Mouse (Mus musculus) lung, postnatal 0 days (tissue): ENCODE measurements around the gene Snta1. TPM values are rescaled to one million over a fixed set of nuclear protein-coding genes. Genes with fewer than 3 reads are reported as not detected.
A peak's percentile ranks its signal among the peaks of the same experiment; 100 is the strongest.

Experiments used
- ATAC-seq: fragments of 200-750 bp; cut with Nextera tagmentation; 2 replicates; pipeline ENCODE4 v1.8.0; 2017; ENCODE audit warnings: moderate library complexity
- DNase-seq: peaks from one replicate; pipeline ENCODE4 v3.0.0-alpha.2; 2016; ENCODE audit warnings: low spot score
- H3K27ac ChIP-seq: fragments of 300-500 bp; sonication (generic); 2 replicates; pipeline ENCODE4 v1.5.1; 2014; ENCODE audit warnings: antibody characterized with exemption, mild to moderate bottlenecking, low read length, mixed read lengths
- H3K27me3 ChIP-seq: fragments of 300-500 bp; sonication (generic); replicated peaks from 2 replicates; pipeline ENCODE4 v1.6.1; 2014; ENCODE audit warnings: low read length, mixed read lengths; ENCODE audit not compliant: insufficient read depth
- H3K36me3 ChIP-seq: fragments of 300-500 bp; sonication (generic); 2 replicates; pipeline ENCODE4 v1.6.1; 2014; ENCODE audit warnings: low read length, mixed read lengths; ENCODE audit not compliant: insufficient read depth
- H3K4me1 ChIP-seq: fragments of 300-500 bp; sonication (generic); 2 replicates; pipeline ENCODE4 v1.6.1; 2014; ENCODE audit warnings: antibody characterized with exemption, low read depth, low read length, mixed read lengths; ENCODE audit not compliant: insufficient read depth
- H3K4me2 ChIP-seq: fragments of 300-500 bp; sonication (generic); replicated peaks from 2 replicates; pipeline ENCODE4 v1.6.1; 2014; ENCODE audit warnings: low read depth, mild to moderate bottlenecking, low read length, moderate library complexity, mixed read lengths
- H3K4me3 ChIP-seq: fragments of 300-500 bp; sonication (generic); 2 replicates; pipeline ENCODE4 v1.5.1; 2014; ENCODE audit warnings: low read depth, low read length
- H3K9ac ChIP-seq: fragments of 300-500 bp; sonication (generic); replicated peaks from 2 replicates; pipeline ENCODE4 v1.6.1; 2014; ENCODE audit warnings: low read depth, mild to moderate bottlenecking
- H3K9me3 ChIP-seq: fragments of 300-500 bp; sonication (generic); 2 replicates; pipeline ENCODE4 v1.6.1; 2016; ENCODE audit warnings: low read length, mixed read lengths
- CTCF ChIP-seq: IDR thresholded peaks from 2 replicates; pipeline ENCODE4 v1.5.1; 2016; ENCODE audit warnings: antibody characterized with exemption, mild to moderate bottlenecking
- EP300 ChIP-seq: IDR thresholded peaks from 2 replicates; pipeline ENCODE4 v1.6.1; 2016; ENCODE audit warnings: antibody characterized with exemption, mild to moderate bottlenecking, control low read depth
- WGBS: fragments of 180-500 bp; shearing (Covaris S2); extraction: QIAGEN DNeasy Blood & Tissue Kit; methylation state at CpG from one replicate; pipeline ENCODE4 v1.1.7; 2014; 5-methylcytosine and 5-hydroxymethylcytosine counted together
- polyA plus RNA-seq: library from polyadenylated mRNA; unstranded; fragments of >200 nt; fragmentation: Nextera tagmentation; extraction: Ambion mirVana; gene quantifications from 2 replicates; pipeline ENCODE4 v1.2.1, GENCODE M21; 2015

Snta1 gene
- polyA plus RNA-seq, 1 experiment from 2014 or later: 8.0 TPM

- no peaks in the 10 kb centered on the region for H3K4me1 ChIP-seq
- H3K4me2 ChIP-seq: no peak overlapping the region
- WGBS: 91% methylated on average over 3 of the region's 3 CpGs
- H3K27ac ChIP-seq: no peak overlapping the region
- no peaks in the 10 kb centered on the region for H3K9me3 ChIP-seq
- no peaks in the 10 kb centered on the region for H3K36me3 ChIP-seq
- no peak overlapping the region for H3K9ac ChIP-seq
- no peaks in the 10 kb centered on the region for H3K27me3 ChIP-seq
- no peak for DNase-seq
- ATAC-seq: no peak
- no peak for TF ChIP-seq EP300
- TF ChIP-seq CTCF: peak; percentile 48
- no peak overlapping the region for H3K4me3 ChIP-seq
These were observed 17.6 kb upstream of the Snta1 start for GRCm38 (mm10) chr2:154425522-154425921.

DNA sequence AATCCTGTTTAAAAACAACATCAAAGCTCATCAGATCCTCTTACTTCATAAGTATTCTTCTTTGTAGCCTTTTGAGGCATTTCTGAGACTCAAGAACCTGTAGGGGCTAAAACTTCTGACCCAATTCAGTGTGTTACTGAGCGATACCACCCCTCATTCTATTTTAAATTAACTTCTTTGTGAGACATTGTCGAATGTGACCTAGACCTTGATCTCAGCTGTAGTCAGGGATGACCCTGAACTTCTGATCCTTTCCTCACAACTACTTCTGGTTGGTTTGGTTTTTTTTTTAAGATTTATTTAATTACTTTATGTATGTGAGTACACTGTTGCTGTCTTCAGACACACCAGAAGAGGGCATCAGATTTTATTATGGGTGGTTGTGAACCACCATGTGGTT, 15.6 kb upstream of the Snta1 start:
- no peak for TF ChIP-seq CTCF
- no peak for TF ChIP-seq EP300
- Histone ChIP-seq H3K4me1 (no peaks in the 10 kb centered on the region), H3K4me2 (no peak overlapping the region), H3K27ac (no peak overlapping the region), H3K9me3 (no peaks in the 10 kb centered on the region), H3K4me3 (no peak overlapping the region), H3K36me3 (no peaks in the 10 kb centered on the region), H3K9ac (no peak overlapping the region), H3K27me3 (no peaks in the 10 kb centered on the region)
- ATAC-seq (no peak), DNase-seq (no peak)
- WGBS: 82% methylated on average over 2 of the region's 2 CpGs

GRCm38 (mm10) chr2:154422181-154422580, 14.3 kb upstream of the Snta1 start:
- H3K9ac ChIP-seq: no peak overlapping the region
- no peak overlapping the region for H3K4me2 ChIP-seq
- DNase-seq (no peak), ATAC-seq (no peak)
- no peaks in the 10 kb centered on the region for H3K27me3 ChIP-seq
- H3K27ac ChIP-seq: no peak overlapping the region
- H3K4me1 ChIP-seq: no peaks in the 10 kb centered on the region
- no peaks in the 10 kb centered on the region for H3K36me3 ChIP-seq
- WGBS: 63% methylated on average over 5 of the region's 5 CpGs
- TF ChIP-seq CTCF (no peak), EP300 (no peak)
- no peaks in the 10 kb centered on the region for H3K9me3 ChIP-seq
- no peak overlapping the region for H3K4me3 ChIP-seq

DNA sequence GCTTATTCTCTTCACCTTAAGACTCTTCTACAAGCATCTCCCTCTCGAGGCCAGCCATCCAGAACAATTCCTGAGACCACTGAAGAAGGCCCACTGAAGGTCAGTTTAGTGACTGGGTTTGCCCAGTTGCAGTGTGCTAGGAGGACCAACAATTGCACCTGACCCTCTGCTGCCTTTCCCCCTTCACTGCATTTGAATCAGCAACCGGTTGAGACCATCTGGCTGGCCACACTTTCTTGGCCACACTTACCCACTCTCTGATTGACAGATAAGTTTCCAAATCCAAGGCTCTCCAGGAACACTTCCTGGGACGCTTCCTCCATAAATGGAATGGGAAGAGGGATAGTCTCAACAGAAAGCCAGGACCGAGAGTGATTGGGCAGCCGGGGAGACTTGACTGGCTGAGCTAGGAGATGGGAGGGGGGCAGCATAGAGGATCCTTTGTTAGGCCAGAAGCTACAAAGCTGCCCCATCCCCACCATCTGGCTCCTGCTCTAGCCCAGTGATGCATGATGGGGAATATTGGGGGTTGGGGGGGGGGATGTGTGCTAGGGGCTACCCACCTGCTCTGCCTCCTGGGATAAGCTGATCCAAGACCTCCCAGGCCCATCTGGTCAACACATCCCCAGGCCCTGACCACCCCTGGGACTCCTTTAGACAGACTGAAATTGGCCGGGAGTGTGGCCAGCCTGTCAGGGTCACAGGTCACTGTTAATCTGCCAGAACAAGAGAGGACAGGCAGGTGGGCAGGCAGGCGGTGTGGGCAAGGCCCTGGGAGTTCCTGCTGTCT, 13.2 kb upstream of the Snta1 start:
- H3K4me2 ChIP-seq: no peak overlapping the region
- no peaks in the 10 kb centered on the region for H3K4me1 ChIP-seq
- H3K27me3 ChIP-seq: no peaks in the 10 kb centered on the region
- DNase-seq (no peak), ATAC-seq (no peak)
- H3K9me3 ChIP-seq: no peaks in the 10 kb centered on the region
- H3K9ac ChIP-seq: no peak overlapping the region
- no peak for TF ChIP-seq CTCF
- WGBS: 43% methylated on average over 7 of the region's 7 CpGs
- no peak overlapping the region for H3K4me3 ChIP-seq
- H3K36me3 ChIP-seq: no peaks in the 10 kb centered on the region
- no peak overlapping the region for H3K27ac ChIP-seq

DNA sequence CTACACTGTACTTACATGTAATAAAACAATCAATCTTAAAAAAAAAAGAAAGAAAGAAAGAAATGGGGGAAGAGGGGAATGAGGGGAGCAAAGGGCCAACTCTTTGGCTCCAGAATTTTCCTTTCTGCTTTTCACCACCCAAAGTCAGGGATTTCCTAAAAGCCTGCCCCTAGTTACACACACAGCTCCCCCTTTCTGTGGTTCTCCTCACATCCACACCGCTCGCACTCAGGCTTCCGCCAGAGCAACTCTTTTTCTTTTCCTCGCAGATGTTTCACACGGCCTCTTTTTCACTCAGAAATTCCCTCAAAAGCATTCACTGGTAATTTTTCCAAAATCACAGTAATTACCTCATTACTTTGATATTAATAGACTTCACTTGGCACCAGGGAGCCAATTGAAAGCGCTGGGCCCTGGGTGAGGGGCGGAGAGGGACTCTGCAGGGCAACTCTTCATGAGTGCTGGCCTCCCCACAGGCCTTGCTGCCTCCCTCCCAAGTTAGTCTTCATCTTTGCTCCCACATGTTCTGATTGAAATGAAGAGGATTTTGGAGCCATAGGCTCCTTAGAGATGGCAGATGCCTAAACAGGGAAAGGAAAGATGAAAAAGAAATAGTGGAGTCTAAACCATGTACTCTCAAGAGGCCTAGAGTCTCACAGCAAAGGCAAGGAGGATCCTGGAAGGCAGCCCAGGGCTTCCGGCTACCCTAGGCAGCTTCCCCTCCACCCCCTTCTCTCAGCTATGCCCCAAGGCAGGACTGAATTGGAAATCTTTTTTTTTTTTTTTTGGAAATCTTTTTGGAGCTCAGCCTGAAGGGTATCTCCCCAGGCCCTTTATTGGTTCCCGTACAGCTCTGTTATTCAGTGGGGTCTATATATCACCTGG, 12.0 kb upstream of the Snta1 start:
- TF ChIP-seq EP300: no peak
- TF ChIP-seq CTCF: no peak
- Histone ChIP-seq H3K9me3 (no peaks in the 10 kb centered on the region), H3K27me3 (no peaks in the 10 kb centered on the region), H3K9ac (no peak overlapping the region), H3K36me3 (no peaks in the 10 kb centered on the region), H3K4me2 (no peak overlapping the region), H3K4me3 (no peak overlapping the region), H3K4me1 (no peaks in the 10 kb centered on the region), H3K27ac (no peak overlapping the region)
- ATAC-seq (no peak), DNase-seq (no peak)
- WGBS: 84% methylated on average over 9 of the region's 9 CpGs

- no peaks in the 10 kb centered on the region for H3K9me3 ChIP-seq
- H3K36me3 ChIP-seq: no peaks in the 10 kb centered on the region
- H3K4me2 ChIP-seq: no peak overlapping the region
- H3K27me3 ChIP-seq: no peaks in the 10 kb centered on the region
- no peak for DNase-seq
- no peak for TF ChIP-seq CTCF
- no peak for TF ChIP-seq EP300
- no peak overlapping the region for H3K27ac ChIP-seq
- no peak overlapping the region for H3K9ac ChIP-seq
- H3K4me1 ChIP-seq: no peaks in the 10 kb centered on the region
- ATAC-seq: no peak
- 94% methylated on average over 7 of the region's 7 CpGs for WGBS
- no peak overlapping the region for H3K4me3 ChIP-seq
These were observed 10.1 kb upstream of the Snta1 start for GRCm38 (mm10) chr2:154418001-154418400.
